Mouse (Mus musculus) midbrain, embryonic 14.5 days (tissue): Measurements from ENCODE around the gene 3110082I17Rik. TPM values are rescaled to one million over a fixed set of nuclear protein-coding genes. Genes with fewer than 3 reads are reported as not detected.

ENCODE experiments used
- ATAC-seq: fragments of 200-750 bp; cut with Nextera tagmentation; 2 replicates; pipeline ENCODE4 v1.8.0; 2017; ENCODE audit warnings: moderate number of reproducible peaks, moderate library complexity; ENCODE audit not compliant: low FRiP score, low TSS enrichment
- DNase-seq: peaks from one replicate; pipeline ENCODE4 v3.0.0-alpha.2; 2015
- H3K27ac ChIP-seq: fragments of 300-500 bp; sonication (generic); replicated peaks from 2 replicates; pipeline ENCODE4 v1.5.1; 2014; ENCODE audit warnings: mild to moderate bottlenecking, low read depth, low read length, moderate library complexity
- H3K27me3 ChIP-seq: fragments of 300-500 bp; sonication (generic); 2 replicates; pipeline ENCODE4 v1.6.1; 2014; ENCODE audit warnings: low read length, control low read depth, mixed read lengths; ENCODE audit not compliant: control insufficient read depth, insufficient read depth
- H3K36me3 ChIP-seq: fragments of 300-500 bp; sonication (generic); 2 replicates; pipeline ENCODE4 v1.6.1; 2014; ENCODE audit warnings: low read length, control low read depth; ENCODE audit not compliant: control insufficient read depth, insufficient read depth
- H3K4me1 ChIP-seq: fragments of 300-500 bp; sonication (generic); 2 replicates; pipeline ENCODE4 v1.6.1; 2014; ENCODE audit warnings: mild to moderate bottlenecking, antibody characterized with exemption, low read length, control low read depth; ENCODE audit not compliant: control insufficient read depth, insufficient read depth
- H3K4me2 ChIP-seq: fragments of 300-500 bp; sonication (generic); 2 replicates; pipeline ENCODE4 v1.6.1; 2014; ENCODE audit warnings: mild to moderate bottlenecking, low read length, moderate library complexity
- H3K4me3 ChIP-seq: fragments of 300-500 bp; sonication (generic); replicated peaks from 2 replicates; pipeline ENCODE4 v1.5.1; 2014; ENCODE audit warnings: low read depth, low read length
- H3K9ac ChIP-seq: fragments of 300-500 bp; sonication (generic); replicated peaks from 2 replicates; pipeline ENCODE4 v1.6.1; 2014; ENCODE audit warnings: mild to moderate bottlenecking, low read length, moderate library complexity
- H3K9me3 ChIP-seq: fragments of 300-500 bp; sonication (generic); 2 replicates; pipeline ENCODE4 v1.6.1; 2016; ENCODE audit warnings: low read length, control low read depth, mixed read lengths; ENCODE audit not compliant: control insufficient read depth
- WGBS: fragments of 180-500 bp; shearing (Covaris S2); extraction: QIAGEN DNeasy Blood & Tissue Kit; methylation state at CpG from one replicate; pipeline ENCODE4 v1.1.7; 2014; 5-methylcytosine and 5-hydroxymethylcytosine counted together
- polyA plus RNA-seq: library from polyadenylated mRNA; unstranded; fragments of >200 nt; fragmentation: Nextera tagmentation; extraction: Ambion mirVana; gene quantifications from 2 replicates; pipeline ENCODE4 v1.2.1, GENCODE M21; 2014

Gene 3110082I17Rik
- polyA plus RNA-seq, 1 experiment from 2014 or later: 12.8 TPM

DNA sequence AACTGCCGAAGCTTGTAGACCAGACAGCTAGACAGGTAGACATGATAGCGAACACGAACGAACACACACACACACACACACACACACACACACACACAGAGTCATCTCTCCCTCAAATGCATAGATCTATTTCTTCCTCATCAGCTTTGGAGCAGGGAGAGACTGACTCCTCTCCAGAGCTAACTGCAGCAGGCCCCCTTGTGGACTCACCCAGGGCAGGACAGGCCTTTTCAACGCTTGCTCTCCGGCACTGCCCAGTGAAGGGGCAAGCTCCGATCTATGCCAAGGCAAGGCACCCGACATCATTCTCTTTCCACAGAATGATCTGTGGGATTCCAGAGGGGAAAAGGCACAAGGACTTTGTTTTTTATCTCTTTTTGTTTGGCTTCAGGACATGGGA, 15.1 kb downstream of the 3110082I17Rik start:
- peaks cover 3% of the 10 kb centered on the region; the same call in 1 of the 2 replicates for H3K4me1 ChIP-seq
- WGBS: 90% methylated on average over 8 of the region's 8 CpGs

DNA sequence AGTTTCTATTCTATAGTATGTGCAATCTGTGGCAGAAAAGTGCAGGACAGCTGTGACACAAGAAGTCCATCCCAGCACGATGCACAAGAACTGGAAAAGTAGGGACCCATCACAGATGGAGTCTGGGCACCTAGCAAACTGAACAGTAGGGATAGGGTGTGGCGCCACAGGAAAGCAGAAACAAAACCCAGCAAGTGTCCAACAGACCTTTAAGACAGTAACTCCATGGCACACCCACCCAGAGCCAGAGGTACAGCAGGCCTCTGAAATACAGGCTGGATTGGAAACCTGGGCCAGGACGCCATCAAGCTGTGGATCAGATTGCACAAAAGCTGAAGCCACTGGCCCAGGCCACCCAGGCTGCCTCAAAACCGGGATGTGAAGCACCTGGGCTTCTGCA, 17.4 kb downstream of the 3110082I17Rik start:
- H3K27me3 ChIP-seq: no peaks in the 10 kb centered on the region
- H3K27ac ChIP-seq: 0 out of 2 replicates have a peak overlapping the region, but pooled peaks have one; percentile 13
- DNase-seq: no peak
- no peak overlapping the region for H3K4me2 ChIP-seq
- H3K4me3 ChIP-seq: no peak overlapping the region
- H3K4me1 ChIP-seq: peaks cover 3% of the 10 kb centered on the region; the same call in 1 of the 2 replicates
- H3K9ac ChIP-seq: 0 out of 2 replicates have a peak overlapping the region, but pooled peaks have one; percentile 12
- 81% methylated on average over 4 of the region's 4 CpGs for WGBS
- no peaks in the 10 kb centered on the region for H3K36me3 ChIP-seq
- no peak for ATAC-seq
- H3K9me3 ChIP-seq: no peaks in the 10 kb centered on the region

More for the DNA sequence above, 15.1 kb downstream of the 3110082I17Rik start:
- no peaks in the 10 kb centered on the region for H3K36me3 ChIP-seq
- no peaks in the 10 kb centered on the region for H3K27me3 ChIP-seq
- H3K9ac ChIP-seq: no peak overlapping the region
- DNase-seq: no peak
- no peak overlapping the region for H3K4me3 ChIP-seq
- ATAC-seq: no peak
- H3K4me2 ChIP-seq: no peak overlapping the region
- H3K9me3 ChIP-seq: no peaks in the 10 kb centered on the region
- no peak overlapping the region for H3K27ac ChIP-seq

DNA sequence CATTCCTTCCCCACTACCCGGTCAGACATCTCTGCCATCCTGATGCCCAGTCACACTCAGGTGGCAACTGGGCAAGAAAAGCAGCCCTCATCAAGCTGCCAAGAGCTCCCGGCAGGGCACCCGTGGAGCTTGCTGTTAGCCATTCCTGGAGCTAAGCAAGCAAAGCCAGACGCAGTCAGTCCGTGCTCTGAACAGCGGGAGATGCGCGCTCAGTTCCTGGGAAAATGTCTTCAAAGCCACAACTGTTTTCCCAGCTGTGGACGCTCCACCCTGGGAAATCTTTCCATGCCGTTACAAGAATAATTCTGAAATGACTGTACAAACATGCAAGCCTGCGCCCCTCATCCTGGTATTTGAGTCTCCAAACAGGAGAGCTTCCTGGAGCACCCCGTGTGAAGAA, 17.9 kb downstream of the 3110082I17Rik start:
- Histone ChIP-seq H3K36me3 (no peaks in the 10 kb centered on the region), H3K27me3 (no peaks in the 10 kb centered on the region), H3K9ac (no peak overlapping the region), H3K27ac (no peak overlapping the region; the same call in 1 of the 2 replicates), H3K4me1 (peaks cover 3% of the 10 kb centered on the region; the same call in 1 of the 2 replicates), H3K4me2 (no peak overlapping the region), H3K9me3 (no peaks in the 10 kb centered on the region), H3K4me3 (no peak overlapping the region)
- ATAC-seq: no peak
- WGBS: 87% methylated on average over 12 of the region's 12 CpGs
- no peak for DNase-seq

DNA sequence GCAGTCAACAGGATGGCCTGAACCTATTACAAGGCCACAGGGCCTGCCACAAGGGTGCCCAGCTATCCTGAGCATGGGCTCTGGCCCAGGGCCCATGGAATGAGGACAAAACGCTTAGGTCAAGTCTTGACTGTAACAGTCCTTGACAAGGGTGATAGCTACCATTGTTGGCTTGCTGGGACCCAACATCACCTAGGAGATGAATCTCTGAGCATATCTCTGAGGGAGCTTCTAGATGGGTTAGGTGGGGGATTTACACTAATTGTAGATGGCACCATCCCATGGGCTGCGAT, 18.7 kb downstream of the 3110082I17Rik start:
- Histone ChIP-seq H3K27me3 (no peaks in the 10 kb centered on the region), H3K9me3 (no peaks in the 10 kb centered on the region), H3K27ac (no peak overlapping the region; the same call in 1 of the 2 replicates), H3K4me3 (no peak overlapping the region), H3K36me3 (no peaks in the 10 kb centered on the region), H3K4me2 (no peak overlapping the region), H3K9ac (no peak overlapping the region), H3K4me1 (peaks cover 3% of the 10 kb centered on the region; the same call in 1 of the 2 replicates)
- 86% methylated on average over 2 of the region's 2 CpGs for WGBS
- DNase-seq (no peak), ATAC-seq (no peak)

DNA sequence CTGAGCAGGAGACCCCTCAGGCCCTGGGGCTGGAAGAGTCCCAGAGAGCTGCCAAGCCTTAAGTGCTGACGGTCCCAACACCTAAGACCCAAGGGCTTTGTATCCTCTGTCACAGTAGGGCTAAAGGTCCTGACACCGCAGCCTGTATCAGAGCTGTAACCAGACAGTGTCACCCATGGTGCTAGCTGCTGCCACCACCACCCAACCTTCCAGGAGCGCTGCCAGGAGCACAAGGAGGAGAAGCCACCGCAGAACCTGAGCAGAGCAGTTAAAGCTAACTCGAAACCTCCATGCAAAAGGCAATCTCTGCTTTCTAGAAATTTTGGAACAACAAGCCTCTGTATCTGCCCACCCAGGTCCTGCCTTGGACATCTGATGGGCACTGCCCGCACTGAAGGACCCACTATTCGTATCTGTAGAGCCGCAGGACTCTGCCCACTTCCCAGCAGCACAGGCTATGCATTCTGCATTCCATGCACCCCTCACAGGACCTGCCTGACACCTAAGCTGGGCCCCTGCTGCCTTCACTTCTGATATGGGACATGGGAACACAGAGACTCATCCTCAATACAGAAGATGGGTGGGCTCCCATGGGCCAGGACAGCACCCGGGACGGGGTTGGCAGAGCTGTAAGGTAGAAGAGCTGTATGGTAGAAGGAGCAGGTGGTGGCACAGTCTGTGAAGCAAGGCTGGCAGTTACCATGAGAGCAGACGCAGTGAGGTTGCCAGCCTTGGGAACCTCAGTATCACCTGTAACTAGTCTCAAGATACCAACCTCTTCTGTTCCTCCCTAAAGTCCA, 19.2 kb downstream of the 3110082I17Rik start:
- Histone ChIP-seq H3K9me3 (no peaks in the 10 kb centered on the region), H3K4me3 (no peak overlapping the region), H3K27me3 (no peaks in the 10 kb centered on the region), H3K4me2 (no peak overlapping the region), H3K27ac (no peak overlapping the region), H3K36me3 (no peaks in the 10 kb centered on the region), H3K4me1 (peaks cover 3% of the 10 kb centered on the region; the same call in 1 of the 2 replicates), H3K9ac (no peak overlapping the region)
- 95% methylated on average over 11 of the region's 11 CpGs for WGBS
- ATAC-seq (no peak), DNase-seq (no peak)

DNA sequence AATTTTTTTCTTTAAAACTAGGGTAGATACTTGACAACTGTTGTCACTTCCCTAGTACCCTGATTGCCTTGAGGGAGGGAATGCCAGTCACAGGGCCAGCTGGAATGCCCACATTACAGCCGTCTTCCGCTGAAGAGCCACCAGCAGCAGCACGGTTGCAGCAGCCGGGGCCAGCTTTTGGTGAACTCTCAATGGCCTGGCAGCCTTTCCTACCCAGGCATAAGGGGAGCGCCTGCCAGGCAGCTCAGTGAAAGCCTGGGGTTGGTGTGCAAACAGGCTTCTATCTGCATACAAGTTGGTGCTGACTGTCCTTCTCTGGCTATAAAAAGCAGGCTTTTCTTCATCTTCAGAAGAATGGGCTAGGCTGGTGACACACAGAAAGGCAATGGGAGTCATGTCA, 19.9 kb downstream of the 3110082I17Rik start:
- no peaks in the 10 kb centered on the region for H3K9me3 ChIP-seq
- peaks cover 9% of the 10 kb centered on the region for H3K4me1 ChIP-seq
- no peaks in the 10 kb centered on the region for H3K36me3 ChIP-seq
- 86% methylated on average over 5 of the region's 5 CpGs for WGBS
- no peak overlapping the region for H3K4me3 ChIP-seq
- no peaks in the 10 kb centered on the region for H3K27me3 ChIP-seq
- DNase-seq (no peak), ATAC-seq (no peak)
- H3K9ac ChIP-seq: no peak overlapping the region
- no peak overlapping the region for H3K4me2 ChIP-seq
- H3K27ac ChIP-seq: no peak overlapping the region

DNA sequence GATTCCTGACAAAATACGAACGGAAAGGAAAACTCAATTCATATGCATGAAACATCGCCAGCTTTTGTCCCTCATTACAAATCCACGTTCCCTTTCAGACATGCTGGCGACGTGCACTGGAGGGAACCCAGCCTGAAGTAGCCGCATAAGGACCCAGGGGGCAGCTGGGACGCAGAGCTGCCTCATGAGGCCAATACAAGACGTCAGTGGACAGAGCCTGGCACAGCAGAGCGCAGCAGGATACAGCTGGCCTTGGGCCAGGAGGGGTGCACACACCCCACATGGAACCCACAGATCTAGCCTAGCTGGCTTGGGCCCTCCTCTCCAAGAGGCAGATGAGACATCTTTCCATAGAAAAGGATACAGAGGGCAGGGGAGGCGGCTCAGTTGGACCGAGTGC, 21.9 kb downstream of the 3110082I17Rik start:
- DNase-seq (no peak), ATAC-seq (no peak)
- Histone ChIP-seq H3K27me3 (no peaks in the 10 kb centered on the region), H3K27ac (no peak overlapping the region; the same call in 1 of the 2 replicates), H3K9me3 (no peaks in the 10 kb centered on the region), H3K9ac (no peak overlapping the region), H3K36me3 (no peaks in the 10 kb centered on the region), H3K4me1 (peaks cover 27% of the 10 kb centered on the region), H3K4me3 (no peak overlapping the region), H3K4me2 (no peak overlapping the region)
- WGBS: 42% methylated on average over 12 of the region's 12 CpGs

DNA sequence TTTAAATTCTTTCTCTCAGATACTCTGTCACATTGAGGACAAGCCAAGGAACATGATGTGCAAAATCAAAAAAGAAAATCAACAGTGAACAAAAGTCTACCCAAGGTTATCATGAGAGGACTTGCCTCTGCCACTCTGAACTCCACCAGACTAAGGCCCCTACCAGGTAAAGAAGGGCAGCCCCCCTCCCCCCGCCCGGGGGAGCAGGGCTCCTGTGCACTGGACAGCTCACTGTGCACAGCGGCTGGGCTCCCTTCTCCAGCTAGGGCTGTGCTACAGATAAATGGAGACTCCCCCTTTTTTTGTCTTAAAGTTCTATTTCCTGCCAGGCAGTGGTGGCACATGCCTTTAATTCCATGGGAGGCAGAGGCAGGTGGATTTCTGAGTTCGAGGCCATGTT, 22.6 kb downstream of the 3110082I17Rik start:
- Histone ChIP-seq H3K9ac (no peak overlapping the region), H3K27ac (no peak overlapping the region), H3K36me3 (no peaks in the 10 kb centered on the region), H3K27me3 (no peaks in the 10 kb centered on the region), H3K4me1 (peaks cover 27% of the 10 kb centered on the region), H3K4me3 (no peak overlapping the region), H3K4me2 (no peak overlapping the region), H3K9me3 (no peaks in the 10 kb centered on the region)
- DNase-seq (no peak), ATAC-seq (no peak)
- 99% methylated on average over 4 of the region's 4 CpGs for WGBS

DNA sequence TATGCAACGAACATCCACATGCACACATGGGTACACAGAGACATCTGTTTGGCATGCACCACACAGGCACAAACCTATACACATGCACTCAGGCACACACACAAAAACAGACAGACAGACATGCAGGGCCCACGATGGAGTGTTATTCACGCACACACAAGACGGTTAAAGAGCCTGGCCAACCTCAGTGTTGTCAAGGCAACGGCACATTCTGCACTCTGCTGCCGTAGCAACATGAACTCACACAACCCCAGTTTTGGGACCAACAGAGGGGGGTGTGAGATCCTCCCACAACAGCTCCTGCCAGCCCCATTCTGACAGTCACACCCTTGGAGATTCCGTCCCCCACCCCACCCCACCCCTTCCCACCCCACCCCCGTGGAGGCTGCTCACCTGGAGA, 25.4 kb downstream of the 3110082I17Rik start:
- H3K4me2 ChIP-seq: no peak overlapping the region
- H3K9me3 ChIP-seq: no peaks in the 10 kb centered on the region
- no peaks in the 10 kb centered on the region for H3K27me3 ChIP-seq
- H3K36me3 ChIP-seq: no peaks in the 10 kb centered on the region
- H3K27ac ChIP-seq: peak overlapping the region; percentile 58
- no peak overlapping the region for H3K9ac ChIP-seq
- 11% methylated on average over 8 of the region's 8 CpGs for WGBS
- H3K4me1 ChIP-seq: peaks cover 33% of the 10 kb centered on the region
- DNase-seq: peak; percentile 80
- H3K4me3 ChIP-seq: no peak overlapping the region
- peak; percentile 72 for ATAC-seq
